Mouse (Mus musculus): Measurements from ENCODE around the gene Sqstm1. TPM values are rescaled to one million over a fixed set of nuclear protein-coding genes. Genes with fewer than 3 reads are reported as not detected.
A peak's percentile ranks its signal among the peaks of the same experiment; 100 is the strongest.

The Sqstm1 gene
- polyA plus RNA-seq, 1 experiment, result 317 TPM

DNA sequence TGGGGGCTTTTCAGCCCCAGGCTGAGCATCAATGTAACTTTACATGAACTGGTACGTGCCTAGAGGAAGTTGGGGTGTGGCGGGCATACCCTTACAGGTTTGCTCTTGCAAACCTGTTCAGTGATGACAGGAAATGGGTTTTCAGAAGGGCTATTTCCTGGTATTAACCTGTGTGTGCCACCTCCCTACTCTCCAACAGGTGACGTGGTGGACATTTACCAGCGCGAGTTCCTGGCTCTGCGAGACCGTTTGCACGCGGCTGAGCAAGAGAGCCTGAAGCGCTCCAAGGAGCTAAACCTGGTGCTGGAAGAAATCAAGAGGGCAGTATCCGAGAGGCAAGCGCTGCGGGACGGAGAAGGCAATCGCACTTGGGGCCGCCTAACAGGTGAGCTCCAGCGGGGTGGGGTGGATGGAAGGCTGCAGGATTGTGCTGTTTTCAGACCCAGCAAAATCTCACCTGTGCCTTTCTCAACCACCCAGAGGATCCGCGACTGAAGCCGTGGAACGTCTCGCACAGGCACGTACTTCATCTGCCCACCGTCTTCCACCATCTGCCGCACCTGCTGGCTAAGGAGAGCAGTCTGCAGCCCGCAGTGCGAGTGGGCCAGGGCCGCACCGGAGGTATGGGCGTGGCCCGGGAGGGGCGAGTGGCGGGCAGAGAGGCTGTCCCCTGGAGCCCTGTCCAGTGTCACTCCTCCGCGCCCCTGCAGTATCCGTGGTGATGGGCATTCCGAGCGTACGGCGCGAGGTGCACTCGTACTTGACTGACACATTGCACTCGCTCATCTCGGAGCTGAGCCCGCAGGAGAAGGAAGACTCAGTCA is 20.1 kb upstream of the Sqstm1 start:
- no peak for DNase-seq (ENCODE audit: low spot score)

DNA sequence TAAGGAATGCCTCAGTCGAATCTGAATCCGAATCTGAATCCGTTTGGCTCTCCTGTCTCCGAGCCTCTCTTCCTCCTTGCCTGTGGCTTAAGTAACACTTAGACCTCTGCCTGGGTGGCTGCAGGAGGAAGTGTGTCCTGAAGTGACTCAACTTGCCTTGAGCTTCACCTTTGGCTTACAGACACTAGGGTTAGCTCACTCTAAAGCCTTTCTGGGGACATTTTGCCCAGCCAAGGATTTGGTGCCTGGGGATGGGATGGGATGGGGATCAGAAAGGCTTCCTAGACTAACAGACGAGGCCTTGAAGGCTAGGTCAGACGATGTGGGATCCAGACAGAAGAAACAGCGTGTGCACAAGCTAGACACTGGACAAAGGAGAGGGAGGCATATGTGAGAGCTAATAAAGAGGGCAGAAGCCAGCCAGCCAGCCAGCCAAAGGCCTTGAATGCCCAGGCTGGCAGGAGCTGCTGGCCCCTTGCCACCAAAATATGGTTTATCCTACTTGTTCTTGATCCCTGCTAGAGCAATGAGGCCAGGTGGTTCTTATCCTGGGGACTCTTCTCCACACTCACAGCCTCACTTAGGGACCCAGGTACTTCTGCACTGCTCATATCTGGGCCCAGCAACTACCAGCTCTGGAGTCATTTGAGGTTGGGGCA is 18.8 kb upstream of the Sqstm1 start:
- no peak for DNase-seq (ENCODE audit: low spot score)

DNA sequence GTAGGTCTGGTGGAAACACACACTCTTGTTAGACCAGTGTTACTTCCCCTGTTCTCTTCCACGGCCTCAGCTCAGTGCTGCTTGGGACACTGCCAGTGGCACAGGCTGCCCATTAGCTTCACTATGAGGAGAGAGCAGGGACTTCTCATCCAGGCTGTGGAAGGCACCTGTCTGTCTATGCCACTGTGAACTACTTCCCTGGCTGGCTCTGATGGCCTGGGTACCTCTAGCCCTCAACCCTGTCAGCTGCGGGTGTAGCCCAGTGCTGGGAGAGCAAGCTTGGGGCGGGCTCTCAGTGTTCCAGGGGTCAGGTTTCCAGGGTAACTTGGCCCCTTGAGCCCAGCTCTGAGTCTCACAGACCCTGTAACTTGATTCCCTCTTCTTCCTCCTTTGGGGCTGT is 18.1 kb upstream of the Sqstm1 start:
- DNase-seq (ENCODE audit: low spot score), result no peak

- DNase-seq (ENCODE audit: low spot score), result no peak
These were observed 17.1 kb upstream of the Sqstm1 start for GRCm38 (mm10) chr11:50227736-50228135.

DNA sequence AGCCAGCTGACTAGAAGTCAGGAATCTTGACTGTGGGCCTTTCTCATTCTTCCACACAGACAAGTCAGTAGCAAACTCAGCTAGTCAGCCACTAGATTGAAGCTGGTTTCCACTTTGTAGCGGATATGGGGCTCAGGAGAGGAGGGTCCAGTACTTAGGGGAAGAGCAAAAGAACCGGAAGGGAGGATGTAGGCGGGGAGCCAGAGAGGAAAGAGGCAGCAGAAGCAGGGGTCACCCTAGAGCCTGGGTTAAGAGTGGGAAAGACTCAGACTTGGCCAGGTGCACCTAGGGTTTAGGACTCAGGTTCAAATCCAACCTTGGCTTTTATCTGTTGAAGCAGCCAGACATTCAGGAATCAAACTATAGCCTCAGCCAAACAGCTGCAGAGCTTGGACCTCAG is 16.6 kb upstream of the Sqstm1 start:
- DNase-seq (ENCODE audit: low spot score), result no peak

DNA sequence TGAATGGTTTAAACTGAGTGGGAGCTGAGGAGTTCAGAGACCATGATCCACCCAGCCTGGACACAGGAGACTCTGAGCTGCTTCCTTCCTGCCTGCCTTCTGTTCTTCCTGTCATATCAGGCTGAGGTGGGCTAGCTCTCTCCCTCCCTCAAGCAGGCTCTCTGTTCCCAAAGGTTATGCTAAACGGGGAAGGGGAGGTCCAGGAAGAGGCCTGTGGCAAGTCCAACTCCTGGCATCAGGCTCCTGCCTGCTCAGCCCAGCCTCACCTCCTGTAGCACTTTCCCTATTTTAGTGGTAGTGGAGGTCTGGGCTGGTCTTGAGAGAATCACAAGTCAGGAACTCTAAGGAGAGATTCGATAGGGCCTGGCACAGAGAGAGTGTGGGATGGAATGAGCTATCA is 15.8 kb upstream of the Sqstm1 start:
- DNase-seq (ENCODE audit: low spot score), result no peak

GRCm38 (mm10) chr11:50225611-50226378 is 15.2 kb upstream of the Sqstm1 start:
- DNase-seq (ENCODE audit: low spot score), result no peak

GRCm38 (mm10) chr11:50224671-50225530 is 14.3 kb upstream of the Sqstm1 start:
- DNase-seq (ENCODE audit: low spot score), result peak; percentile 91

DNA sequence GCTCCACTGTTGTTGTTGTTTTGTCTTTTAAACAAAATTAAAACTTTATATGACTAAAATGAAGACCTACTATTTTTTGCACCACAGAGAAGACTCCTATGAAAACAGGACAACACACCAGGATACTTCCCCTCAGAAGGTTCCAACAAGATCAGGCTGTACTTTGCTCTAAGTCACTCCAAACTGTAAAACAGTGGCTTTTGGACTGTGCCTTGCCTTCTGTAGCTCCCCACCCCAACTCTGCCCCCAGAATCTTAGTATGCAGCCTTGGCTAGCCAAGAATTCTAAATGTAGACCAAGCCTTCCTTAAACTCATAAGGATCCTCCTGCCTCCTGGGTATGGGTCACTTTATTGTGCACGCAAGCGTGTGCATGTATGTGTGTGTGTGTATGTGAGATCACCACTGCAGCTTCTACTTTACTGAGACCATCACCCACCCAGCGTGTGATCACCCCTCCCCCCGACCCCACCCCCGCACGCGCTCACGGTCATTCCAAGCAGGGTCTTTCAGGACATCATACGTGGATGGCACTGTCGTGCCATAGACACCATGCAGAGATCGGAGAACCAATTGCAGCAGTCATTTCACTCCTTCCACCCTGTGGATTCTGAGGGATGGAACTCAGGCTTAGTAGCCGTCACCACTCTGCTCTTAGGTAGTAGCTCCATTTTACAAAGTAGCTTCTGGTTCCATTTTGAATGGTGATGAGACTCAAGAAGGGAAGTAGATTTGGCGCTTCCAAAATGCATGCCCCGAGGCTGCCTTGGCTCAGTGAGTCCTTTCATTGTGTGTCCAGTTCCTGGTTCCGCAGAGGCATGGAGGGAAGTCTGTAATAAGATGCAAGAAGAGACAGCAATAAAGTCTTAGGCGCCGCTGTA is 13.4 kb upstream of the Sqstm1 start:
- DNase-seq (ENCODE audit: low spot score), result no peak

GRCm38 (mm10) chr11:50222559-50223276 is 12.1 kb upstream of the Sqstm1 start:
- DNase-seq (ENCODE audit: low spot score), result no peak

GRCm38 (mm10) chr11:50219833-50220232 is 9.2 kb upstream of the Sqstm1 start:
- DNase-seq (ENCODE audit: low spot score), result no peak

DNA sequence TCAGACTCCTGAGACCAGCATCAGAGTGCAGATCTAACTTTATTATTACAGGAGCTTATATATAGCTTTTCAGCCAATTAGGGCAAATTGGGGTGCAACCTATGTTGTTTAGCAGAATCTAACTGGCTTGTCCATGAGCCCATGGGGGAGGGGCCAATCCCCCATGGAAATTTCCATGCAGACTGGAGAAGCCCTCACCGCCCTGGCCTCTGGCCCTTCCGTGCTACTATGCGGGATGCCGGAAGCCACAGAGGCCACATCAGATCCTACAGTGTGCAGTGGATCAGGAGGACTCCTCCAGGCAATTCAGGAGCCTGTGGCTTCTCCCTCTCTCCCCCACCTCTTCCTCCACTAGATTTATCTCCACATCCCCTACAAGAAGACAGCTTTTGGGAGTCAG is 7.2 kb upstream of the Sqstm1 start:
- DNase-seq (ENCODE audit: low spot score), result no peak

- no peak for DNase-seq (ENCODE audit: low spot score)
These were observed 6.2 kb upstream of the Sqstm1 start for GRCm38 (mm10) chr11:50216724-50217366.

DNA sequence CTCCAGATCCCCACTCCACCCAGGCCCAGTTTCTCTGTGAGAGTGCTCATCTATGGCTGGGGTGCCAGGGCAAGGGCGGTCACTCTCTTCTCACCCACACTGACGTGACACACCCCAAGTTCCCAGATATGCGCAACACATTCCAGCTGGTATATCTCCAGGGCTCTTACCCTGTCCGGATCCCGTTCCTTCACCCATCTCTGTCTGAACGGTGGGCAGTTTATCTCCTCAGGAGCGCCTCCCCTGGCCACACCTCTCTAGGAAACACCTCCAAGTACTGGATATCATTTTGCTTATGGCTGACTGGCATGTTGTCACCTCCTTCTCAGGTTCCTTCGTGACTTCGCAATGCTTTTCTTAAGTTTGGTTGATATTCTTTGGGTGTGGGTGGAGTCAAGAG is 5.0 kb upstream of the Sqstm1 start:
- DNase-seq (ENCODE audit: low spot score), result no peak

GRCm38 (mm10) chr11:50214631-50215030 is 4.0 kb upstream of the Sqstm1 start:
- no peak for DNase-seq (ENCODE audit: low spot score)

DNA sequence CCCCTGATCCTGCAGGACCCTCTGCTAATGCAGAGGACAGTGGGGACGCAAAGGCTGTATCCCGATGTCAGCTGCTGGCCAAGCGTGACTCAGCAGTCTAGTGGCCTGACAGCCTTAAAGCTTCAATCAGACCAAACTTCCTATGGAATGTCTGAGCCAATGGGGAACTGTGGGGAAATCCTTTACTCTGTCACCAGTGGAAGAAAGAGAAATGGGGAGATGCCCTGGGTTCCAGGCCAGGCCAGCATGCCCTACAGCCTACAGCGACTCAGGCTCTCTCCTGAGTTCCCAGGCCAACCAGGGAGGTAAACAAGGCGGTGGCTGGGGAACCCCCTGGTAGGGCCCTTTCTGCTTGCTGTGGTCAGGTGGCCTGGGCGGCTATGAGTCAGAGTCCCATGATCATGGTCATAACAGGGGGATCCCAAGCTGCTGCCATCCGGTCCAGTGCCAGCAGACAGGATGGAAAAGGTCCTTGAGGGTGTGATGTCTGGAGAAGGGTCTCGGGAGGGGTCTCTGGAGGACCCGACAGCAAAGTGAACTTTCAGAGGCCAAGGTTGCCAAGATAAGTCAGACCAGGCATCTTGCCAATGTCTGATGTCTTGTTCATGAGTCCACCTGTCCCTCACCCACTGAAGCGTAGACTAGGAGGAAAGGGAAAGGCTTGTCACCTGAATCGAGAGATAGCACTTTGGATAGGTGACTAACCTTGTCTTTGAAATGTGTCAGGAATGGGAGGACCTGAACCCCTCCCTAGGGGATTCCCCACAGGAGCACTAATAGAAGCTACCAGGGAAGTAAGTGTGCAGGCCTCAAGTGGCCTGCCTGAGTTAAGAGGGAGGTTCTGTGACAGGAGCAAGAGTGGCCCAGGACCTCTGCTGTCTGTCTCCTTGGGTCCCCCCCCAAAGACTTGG is 2.5 kb upstream of the Sqstm1 start:
- DNase-seq (ENCODE audit: low spot score), result peak; percentile 72

GRCm38 (mm10) chr11:50212060-50212739 is 1.6 kb upstream of the Sqstm1 start:
- DNase-seq (ENCODE audit: low spot score), result no peak
